Mouse (Mus musculus) kidney, adult 18-20 months (tissue): ENCODE measurements around the gene Jph4.
A peak's percentile ranks its signal among the peaks of the same experiment; 100 is the strongest.

ENCODE experiments used
- DNase-seq: peaks from one replicate; pipeline ENCODE4 v3.0.0; 2021

Jph4 gene

DNA sequence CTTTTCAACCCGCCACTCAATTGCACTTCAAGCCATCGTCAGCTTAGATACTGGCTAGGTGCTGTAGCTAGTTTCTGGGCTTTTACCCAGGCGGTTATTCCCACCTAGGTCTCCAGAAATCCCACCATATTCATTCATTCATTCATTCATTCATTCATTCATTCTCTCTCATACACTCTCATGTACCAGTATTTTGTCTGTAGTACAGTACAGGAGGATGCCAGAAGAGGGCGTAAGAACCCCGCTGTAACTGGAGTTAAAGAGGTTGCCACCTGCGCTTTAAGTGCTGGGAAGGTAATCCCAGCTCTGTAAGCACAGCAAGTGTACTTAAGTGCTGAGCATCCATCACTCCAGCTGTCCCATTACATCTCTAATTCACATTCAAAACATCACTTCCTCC is 22.8 kb downstream of the Jph4 start:
- DNase-seq, result no peak

DNA sequence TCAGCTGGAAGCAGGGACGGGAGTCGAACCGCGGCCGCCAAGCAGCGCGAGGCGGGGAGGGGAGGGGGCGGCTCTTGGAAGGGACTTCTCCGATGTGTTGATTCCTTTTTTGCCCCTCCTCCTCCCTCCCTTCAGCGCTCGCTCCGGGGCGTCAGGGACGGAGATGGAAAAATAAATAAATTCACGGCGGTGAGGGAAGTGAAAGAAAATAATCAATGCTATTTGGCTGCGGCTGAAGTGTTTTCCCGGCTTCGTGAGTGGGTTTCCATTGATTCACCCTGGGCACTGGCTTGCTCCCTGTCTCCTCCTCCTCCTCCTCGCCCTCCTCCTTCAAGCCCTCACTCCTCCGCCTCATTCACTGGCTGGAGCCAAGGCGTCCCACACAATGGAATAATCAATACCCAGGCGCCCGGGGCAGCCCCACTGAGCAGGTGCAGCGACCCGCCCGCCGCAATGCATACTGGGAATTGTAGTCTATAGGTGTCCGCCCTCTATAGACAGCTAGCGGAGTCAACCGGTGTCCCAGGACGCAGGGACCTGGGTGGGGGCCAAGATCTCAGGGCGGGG is 24.6 kb downstream of the Jph4 start, which contains the start of gene Zfhx2:
Gene Zfhx2 (minus strand): TSS at position 314 of the 567 bp plus-strand sequence.
- DNase-seq, result peak; percentile 94

DNA sequence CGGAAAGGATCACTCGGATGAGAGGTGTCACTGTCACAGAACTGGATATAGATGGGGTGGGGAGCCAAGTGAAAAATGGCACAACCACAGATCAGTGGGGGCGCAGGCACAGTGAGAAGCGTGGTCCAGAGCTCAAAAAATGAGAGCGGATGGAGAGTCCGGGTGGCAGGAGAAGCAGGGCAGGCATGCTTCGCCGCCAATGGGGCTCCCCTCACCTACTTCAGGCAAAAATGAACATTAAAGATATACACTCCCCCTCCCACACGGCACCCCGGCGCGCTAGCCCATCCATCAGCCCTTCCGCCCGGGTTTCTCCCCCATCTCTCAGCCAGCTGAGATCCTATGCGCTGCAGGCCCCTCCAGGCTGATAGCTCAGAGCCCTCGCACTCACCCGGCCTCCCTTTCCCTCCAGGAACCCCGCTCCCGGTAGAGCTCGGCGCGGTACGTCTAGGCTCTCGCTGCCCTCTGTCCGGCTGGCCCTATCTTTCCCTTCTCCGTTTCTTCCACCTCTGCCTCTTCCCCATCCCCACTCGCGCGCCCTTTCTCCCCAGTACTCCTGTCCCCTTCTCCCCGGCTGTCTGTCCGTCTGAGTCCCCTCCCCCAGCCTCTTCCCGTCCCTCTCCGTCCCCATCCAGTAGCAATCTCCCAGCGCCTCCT is 25.4 kb downstream of the Jph4 start:
- DNase-seq, result peak; percentile 33

DNA sequence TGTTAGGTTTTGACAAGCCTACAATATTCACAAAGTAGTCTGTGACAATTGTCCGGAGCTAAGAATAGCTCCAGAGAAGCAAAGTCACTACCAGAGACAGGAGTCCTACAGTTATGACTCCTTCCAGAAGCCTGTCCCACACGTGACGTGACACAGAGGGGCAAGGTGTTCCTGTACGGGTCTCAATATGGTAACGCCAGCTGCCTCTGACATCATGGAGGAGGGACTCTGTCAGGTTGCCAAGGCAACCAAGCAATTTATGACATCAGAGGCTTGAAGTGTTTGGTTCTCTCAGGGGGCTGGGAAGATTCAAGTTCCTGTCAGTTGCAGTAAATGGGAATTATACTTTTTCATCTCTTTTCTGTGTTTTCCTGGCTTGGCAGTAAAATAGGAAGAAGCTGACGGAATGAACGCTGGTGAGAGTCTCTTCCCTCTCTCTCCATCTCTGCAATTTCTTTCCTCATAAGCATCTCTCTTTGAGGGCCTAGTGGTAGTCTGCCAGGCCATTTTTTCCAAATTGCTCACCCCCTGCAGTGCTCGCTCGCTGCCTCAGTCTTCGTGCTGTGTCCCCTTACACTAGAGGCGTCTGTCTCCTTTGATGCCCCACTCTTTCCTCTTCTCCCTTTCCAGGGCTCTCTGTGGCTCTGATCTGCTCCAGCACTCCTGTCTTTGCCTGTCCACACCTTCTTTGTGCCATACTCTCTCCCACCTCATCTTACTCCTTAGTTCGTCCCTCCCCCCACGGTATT is 27.4 kb downstream of the Jph4 start:
- DNase-seq, result no peak

DNA sequence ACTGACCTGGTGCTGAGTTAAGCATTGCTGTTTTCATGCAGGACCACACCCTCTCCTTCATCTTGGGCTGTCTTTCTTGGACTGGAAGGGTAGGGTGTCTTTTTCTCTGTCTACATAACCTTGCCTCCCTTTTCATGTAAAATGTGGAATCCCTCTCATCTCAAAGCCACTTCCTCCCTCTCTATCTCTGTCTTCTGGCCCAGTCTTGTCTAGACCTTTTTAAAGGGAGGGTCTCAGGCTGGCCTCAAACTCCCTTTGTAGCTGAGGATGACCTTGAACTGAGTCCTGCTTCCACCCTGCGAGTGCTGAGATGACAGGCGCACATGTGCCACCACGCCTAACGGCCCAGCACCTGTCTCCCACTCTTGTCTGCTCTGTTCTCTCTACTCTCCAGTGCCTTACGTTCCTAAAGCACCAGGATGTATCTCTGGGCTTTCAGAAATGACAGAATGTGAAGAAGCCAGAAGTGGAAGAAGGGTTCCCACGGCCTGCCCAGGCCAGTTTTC is 30.7 kb downstream of the Jph4 start:
- DNase-seq, result no peak

DNA sequence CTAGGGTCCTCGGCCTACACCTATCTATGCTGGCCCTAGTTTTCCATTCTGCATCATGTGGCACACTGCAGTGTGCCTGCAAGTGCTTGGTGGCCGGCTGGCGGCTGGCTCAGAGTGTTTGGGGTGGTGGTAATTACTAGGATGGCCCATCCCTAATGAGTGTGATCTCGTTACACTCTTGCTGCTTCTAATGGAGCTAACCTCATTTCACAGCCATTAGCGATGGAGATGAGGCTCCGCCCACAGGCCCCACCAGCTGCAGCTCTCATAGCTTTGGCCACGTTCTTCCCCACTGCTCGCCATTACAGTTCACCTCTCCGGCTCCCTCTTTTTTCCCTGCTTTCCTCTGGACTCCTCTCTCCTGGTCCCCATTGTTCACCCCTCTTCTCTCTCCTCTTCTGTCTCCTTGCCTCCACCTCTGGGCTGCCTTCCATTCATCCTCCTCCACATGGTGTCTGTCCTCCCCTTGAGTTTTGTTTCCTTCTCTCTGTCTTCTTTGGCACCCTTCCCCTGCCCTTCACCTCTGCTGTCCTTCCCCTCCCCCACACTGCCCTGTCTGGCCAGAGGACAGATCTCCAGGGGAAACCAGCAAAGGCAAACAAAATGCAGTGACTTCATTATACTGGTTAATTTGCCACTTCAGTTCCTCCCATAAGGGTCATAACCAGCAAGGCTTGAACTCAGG is 31.3 kb downstream of the Jph4 start:
- DNase-seq, result peak; percentile 69

DNA sequence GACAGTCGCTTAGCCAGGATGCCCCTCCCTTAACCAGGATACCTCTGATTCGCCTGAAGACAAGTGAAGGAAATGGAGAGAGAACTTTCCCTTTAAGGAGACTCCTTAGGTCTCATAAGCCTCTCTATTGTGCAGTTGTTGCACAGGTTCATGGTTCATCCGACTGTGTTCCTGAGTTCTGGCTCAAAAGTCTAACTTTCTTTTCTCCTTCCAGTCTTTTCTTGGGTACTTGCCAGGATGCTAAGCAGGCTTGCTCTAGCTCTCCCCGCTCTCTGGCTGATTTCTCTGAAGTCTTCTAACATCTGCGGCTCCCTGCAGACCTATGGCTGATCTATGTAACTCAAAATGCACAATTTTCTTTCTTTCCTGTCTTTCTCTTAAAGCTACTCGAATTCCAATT is 33.3 kb downstream of the Jph4 start:
- peak; percentile 23 for DNase-seq

DNA sequence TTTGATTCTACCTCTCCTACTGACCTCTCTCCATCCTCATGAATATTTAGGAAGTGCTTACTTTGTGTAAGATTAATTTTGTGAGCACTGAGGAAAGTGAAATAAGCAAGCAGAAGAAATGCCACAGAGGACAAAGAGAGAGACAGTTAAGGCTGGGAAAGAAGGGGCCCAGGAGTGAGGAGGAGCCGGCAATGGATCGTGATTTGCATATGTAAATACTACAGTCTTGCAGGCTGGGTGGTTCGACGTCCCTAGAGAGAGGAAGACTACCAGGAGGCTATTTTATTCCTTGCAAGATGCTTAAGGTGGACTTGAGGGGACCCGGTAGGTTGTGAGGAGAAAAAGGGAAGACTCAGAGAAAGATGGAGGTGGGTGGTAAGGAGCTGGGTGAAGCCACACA is 35.6 kb downstream of the Jph4 start:
- DNase-seq, result no peak

DNA sequence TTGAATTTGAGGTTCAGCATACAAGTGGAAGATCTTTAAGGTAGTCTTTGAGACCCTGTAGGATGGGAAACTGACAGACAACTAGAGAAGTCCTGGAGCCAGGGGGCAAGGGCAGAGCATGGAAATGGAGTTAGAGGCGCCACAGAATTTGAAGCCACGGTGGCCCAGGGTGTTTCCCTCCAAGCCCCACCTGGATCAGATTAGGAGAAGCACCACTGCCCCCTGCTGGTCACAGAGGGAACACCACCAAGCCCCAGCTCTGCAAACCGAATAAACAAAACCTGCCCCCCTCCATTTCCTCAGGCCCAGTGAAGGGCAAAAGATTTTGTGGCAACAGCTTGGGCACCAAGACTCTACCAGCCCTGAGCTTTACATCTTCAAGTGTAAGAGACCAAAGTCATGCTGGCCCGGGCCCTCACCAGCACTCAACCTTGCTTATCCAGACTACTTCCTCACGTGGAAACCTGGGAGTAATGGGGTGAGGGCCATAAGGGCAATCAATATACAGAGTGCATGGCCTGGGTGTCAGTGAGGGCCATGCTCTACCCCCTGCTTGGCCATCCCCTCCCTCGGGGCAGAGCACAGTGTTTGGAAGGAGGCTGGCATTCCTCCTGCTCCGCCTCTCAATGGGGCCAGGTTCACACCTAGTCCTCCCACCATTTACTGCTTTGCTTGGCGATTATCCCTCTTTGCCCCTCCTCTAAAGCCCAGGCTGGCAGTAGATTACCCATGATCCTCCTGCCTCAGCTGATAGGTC is 37.3 kb downstream of the Jph4 start:
- DNase-seq, result peak; percentile 77

DNA sequence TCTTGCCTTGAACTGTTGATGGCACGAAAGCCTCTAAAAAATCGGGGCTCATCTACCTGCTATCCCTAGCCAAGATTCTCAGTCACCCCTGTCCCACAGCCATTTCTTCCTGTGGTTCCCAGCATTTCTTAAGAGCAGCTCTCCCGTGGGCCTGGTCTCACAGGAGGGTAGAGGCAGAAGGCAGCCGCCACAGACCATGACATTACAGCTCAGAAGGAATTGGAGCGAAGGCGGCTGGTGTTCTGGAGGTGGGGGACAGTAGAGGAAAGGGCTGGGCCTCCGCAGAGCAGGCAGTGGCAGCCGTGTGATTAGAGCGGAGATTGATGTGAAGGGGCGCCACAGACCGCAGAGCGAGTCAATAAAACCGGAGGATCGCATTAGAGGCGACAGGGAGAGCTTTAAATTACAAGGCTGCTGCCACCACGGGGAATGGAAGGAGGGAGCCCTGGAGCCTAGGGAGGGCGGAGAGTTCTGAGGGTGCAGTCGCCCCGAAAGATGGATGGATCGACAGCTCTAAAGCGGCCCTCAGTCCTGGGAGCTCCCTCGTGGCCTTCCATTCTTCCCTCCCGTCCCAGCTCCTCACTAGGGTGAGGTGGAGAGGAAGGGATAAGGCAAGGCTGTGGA is 38.3 kb downstream of the Jph4 start:
- no peak for DNase-seq

DNA sequence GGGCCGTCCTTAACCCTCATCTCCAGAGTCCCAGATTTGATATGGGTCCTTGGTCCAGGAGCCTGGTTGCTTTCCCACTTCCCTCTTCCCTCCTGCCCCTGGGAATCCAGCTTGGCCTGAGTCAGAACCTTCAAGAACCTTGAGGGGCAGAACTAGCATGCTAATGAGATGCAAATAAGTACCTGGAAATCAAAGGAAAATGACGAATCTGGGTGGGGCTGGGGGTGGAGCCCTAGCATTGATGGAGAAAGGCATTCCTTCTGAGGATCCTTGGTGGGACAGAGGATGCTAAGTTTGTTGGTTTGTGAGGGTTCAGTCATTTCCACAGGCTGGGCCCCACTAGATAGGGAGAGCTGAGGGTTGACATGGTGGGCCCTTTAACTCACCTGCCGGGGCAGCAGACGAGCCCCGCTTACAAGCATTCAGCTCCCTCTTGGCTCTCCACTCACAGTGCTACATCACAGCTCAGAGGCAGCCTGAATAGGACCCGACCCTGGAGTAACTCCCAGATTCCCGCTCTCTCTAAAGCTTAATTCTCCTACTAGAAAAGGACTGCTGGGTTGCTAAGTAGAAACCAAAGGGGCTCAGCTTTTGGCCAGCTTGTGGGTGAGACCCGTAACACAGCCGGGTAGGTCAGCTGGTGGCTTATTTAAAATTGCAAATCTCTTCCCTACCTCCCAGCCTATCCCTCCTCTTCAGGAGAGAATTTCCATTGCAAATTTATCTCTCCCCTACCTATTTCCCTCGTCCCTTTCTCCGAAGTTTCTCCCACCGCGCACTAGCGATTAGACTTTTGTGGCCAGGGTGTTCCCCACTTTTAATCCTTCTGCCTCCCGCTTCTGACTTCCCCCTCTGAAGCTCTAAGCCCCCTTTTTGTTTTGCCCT is 39.0 kb downstream of the Jph4 start:
- no peak for DNase-seq

DNA sequence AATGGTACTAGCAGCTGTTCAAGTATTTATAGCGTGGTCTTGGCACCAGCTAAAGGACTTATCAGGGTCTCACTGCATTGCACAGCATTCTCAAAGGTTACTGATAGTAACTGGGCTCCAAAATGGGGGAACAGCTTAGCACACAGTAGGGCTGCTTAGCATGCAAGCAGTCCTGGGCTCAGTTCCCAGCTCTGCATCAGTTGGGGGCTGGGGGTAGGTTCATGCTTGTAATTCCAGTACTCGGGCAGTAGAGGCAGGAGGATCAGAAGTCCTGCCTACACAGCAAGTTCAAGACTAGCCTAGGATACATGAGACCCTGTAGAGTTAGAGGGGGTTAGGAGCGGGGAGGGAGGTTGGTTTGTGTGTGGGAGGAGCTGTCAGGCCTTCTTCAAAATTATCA is 39.8 kb downstream of the Jph4 start:
- DNase-seq, result no peak

DNA sequence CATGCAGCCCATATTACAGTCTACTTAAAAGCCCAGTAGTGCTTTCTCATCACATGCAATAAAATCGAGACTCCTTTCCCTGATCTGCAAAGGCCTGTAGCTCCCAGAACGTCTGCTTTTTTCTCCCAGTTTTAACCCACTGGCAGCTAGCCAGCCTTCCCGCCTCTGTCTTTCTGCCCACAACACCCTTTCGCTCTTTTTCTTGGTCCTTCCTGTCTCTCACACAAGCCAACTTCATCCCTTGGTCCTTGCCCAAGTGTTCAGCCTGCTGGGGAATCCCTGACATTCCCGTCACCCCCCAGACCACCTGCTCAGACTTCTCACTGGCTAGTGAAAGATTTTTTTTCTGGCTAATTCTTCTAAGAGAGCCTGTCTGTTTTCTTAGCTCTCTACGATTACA is 40.5 kb downstream of the Jph4 start:
- DNase-seq, result no peak

DNA sequence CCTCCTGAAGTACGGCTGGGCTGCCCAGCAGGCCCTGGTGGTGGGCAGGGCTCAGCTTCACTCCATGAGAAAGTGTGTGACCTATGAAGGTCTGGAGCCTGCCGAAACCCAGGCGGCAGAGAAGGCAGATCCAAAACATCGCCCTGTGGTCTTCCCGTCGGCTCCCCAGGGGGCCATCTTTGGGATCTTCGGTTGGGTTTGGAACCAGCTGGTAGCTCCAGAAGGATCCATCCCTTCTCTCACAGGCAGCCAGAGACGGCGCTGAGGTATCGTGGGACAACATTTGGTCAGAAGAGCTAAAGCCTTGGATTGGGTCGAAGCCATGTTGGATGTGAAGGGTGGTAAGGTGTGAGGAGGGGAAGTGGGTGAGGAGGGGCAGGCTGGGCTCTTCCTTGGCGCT is 42.3 kb downstream of the Jph4 start:
- no peak for DNase-seq

DNA sequence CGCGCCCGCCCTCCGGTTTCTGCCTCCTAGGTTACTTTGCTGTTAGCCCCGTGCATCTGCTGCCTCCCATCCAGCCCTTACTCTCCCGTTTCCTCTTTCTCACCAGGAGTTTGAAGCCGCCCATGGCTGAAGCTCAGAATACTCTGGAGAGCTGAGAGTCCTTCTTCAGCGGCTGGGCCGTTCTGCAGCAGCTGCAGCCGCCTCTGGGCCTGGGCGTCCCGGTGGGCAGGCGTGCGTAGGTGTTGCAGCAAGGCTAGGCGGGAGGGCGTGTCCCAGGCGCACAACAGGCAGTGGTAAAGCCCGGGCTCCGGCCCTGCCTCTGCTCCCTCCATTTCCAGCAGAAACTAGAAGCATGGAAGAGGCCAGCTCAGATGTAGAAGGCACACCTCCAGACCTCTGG is 45.0 kb downstream of the Jph4 start:
- DNase-seq, result no peak

DNA sequence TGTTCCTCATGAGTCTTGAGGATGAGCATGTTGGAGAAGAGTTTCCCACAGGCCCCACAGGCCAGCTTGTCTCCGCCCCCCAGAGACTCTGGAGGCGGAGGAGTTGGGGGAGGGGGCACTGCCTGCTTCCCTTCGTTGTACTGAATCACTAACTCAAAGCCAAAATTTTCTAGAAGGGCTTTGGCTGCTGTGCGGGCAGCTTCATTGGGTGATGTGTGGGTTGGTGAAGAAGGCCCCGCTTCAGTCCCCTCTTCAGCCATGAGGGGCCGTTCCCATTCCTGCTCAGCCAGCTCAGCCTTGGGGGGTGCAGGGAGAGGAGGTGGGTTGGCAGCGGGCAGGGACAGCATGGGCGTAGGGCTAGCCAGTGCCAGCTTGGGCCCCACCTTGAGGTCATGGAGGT is 50.7 kb downstream of the Jph4 start:
- DNase-seq, result no peak

DNA sequence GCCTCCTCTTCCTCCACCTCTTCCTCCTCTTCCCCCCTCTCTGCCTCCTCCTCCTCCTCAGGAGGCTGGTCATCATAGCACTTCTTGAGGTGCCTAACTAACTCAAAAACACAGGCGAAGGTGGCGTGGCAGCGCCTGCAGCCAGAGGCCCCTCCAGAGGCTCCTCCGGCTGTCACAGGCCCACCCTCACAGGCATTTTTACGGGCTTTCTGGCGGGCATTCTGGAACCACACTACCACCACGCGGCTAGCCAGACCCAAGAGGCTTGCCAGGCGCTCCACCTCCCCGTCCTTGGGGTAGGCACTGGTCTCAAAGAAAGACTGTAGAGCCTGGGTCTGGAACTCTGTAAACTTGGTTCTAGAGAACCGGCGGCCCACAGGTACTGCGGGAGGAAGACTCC is 51.3 kb downstream of the Jph4 start:
- no peak for DNase-seq

DNA sequence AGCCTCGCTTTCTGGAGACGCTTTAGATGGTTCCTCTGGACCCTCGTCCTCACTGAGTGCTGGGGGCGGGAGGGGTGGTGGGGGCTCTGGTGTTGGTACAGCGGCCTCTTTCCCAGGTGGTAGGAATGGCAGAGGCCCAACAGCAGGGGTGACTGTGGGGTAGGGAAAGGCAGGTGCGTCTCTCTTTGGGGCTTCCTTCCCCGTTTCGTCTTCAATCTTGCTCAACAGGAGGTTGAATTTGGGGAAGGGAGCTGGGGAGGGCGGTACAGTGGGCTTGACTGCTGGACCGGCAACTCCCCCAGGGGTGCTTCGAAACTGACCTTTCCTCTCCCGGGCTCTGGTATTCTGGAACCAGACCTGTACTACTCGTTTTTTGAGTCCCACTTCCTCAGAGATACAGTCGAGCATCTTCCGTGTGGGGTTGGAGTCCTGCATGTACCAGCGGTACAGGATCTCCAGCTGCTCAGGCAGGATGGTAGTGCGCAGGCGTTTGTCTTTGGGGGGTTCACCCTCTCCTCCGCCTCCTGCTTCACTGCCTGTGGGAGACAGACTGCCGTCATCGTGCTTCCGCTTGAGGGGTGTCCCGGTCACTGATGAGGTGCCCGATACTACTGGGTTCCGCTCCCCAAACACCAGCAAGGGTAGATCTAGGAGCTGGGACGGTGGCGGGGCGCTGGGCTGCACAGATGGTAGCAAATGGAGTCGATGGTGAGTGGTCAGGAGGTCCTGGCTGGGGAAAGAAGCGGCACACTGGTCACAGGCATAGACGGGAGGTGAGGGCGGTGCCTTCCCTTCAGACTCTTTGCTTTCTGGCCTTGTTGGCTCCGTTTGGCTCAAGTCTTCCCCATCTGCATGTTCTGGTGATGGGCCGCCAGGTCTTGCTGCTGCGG is 52.0 kb downstream of the Jph4 start:
- DNase-seq, result no peak

DNA sequence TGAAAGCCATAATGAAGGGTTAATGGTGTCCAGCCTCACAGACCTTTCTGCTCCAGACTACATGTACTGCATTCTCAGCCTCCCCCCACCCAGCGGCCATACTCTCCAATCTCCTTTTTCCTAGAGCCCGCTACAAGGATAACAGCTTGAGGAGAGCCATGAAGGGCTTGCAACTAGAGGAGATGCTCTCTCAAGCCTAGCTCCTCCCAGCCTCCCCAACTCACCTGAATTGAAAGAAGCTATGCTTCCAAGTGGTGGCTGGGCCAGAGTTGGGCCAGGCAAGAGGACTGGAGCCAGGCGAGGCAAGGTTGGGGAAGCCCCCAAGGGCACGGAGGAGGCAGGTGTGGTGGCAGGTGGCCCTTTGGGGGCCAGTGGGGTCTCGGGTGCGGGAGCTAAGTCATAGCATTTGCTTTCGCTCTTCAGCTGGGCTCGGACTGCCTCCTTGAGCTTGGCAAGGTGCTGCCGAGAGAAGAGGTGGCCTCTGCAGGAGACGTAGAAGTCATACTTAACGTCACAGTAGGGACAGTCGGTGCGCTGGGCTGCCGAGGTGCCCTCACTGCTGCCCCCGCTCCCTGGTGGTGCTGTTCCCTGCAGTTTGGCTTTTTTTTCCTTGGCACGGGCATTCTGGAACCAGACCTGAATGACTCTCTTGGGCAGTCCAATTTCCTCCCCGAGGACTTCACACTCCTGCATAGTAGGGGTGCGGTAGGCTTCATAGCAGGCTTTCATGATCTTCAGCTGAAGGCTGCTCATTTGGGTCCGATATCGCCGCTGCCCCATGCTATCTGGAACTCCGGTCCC is 53.0 kb downstream of the Jph4 start:
- DNase-seq, result no peak
